Mouse (Mus musculus): ENCODE data around the gene Rcc1l.

Gene Rcc1l

GRCm38 (mm10) chr5:134119481-134120120 is 57.0 kb downstream of the Rcc1l start:
- no peak for DNase-seq (ENCODE audit: low read depth in 1 of 2, low spot score in 2 of 2)

- DNase-seq (ENCODE audit: low read depth in 1 of 2, low spot score in 2 of 2) = no peak
Measured at GRCm38 (mm10) chr5:134118798-134119407, 57.7 kb downstream of the Rcc1l start.

GRCm38 (mm10) chr5:134115639-134116259 is 60.8 kb downstream of the Rcc1l start:
- no peak for DNase-seq (ENCODE audit: low read depth in 1 of 2, low spot score in 2 of 2)

GRCm38 (mm10) chr5:134114981-134115380 is 61.6 kb downstream of the Rcc1l start:
- no peak for DNase-seq (ENCODE audit: low read depth in 1 of 2, low spot score in 2 of 2)

- DNase-seq (ENCODE audit: low read depth in 1 of 2, low spot score in 2 of 2) = no peak
Measured at GRCm38 (mm10) chr5:134105829-134106228, 70.7 kb downstream of the Rcc1l start.

- DNase-seq (ENCODE audit: low read depth in 1 of 2, low spot score in 2 of 2) = peak in 1 of 2 experiments; percentile 8
Measured at GRCm38 (mm10) chr5:134102720-134103119, 73.9 kb downstream of the Rcc1l start.

- no peak for DNase-seq (ENCODE audit: low read depth in 1 of 2, low spot score in 2 of 2)
Measured at GRCm38 (mm10) chr5:134101883-134102282, 74.7 kb downstream of the Rcc1l start.

- no peak for DNase-seq (ENCODE audit: low read depth in 1 of 2, low spot score in 2 of 2)
Measured at GRCm38 (mm10) chr5:134101322-134101721, 75.3 kb downstream of the Rcc1l start.

- DNase-seq (ENCODE audit: low read depth in 1 of 2, low spot score in 2 of 2) = no peak
Measured at GRCm38 (mm10) chr5:134100232-134100771, 76.3 kb downstream of the Rcc1l start.

GRCm38 (mm10) chr5:134099496-134100211 is 76.9 kb downstream of the Rcc1l start, which contains the start of gene Castor2:
Gene Castor2 (plus strand): TSS chr5:134099711.
- peak; percentile 33 to 57 for DNase-seq (ENCODE audit: low read depth in 1 of 2, low spot score in 2 of 2)

GRCm38 (mm10) chr5:134098976-134099375 is 77.6 kb downstream of the Rcc1l start:
- no peak for DNase-seq (ENCODE audit: low read depth in 1 of 2, low spot score in 2 of 2)

- no peak for DNase-seq (ENCODE audit: low read depth in 1 of 2, low spot score in 2 of 2)
Measured at GRCm38 (mm10) chr5:134098341-134098902, 78.2 kb downstream of the Rcc1l start.
